Mouse (Mus musculus): ENCODE measurements at regions not wholly inside any gene's neighbourhood (a gene's known extent, or its start where the extent isn't known, plus 50 kb on each side); places are given as distances from the start of the nearest gene placed in this dataset.
"Not testable (repeated sequence)": the region's sequence is repeated elsewhere in the genome, so short reads cannot be mapped to it uniquely, and the experiment has no call there.

GRCm38 (mm10) chr6:48209103-48209502 lies 122.7 kb upstream of the Zfp746 start:
- H3K27ac ChIP-seq: no peak overlapping the region
- WGBS: 94% methylated on average over 2 of the region's 2 CpGs
- no peaks in the 10 kb centered on the region for H3K9me3 ChIP-seq
- H3K36me3 ChIP-seq (replicated peaks): no peaks in the 10 kb centered on the region
- no peak for DNase-seq (ENCODE audit: extremely low spot score, low spot score)
- H3K27me3 ChIP-seq (ENCODE audit: poor library complexity, severe bottlenecking): no peaks in the 10 kb centered on the region
- no peak overlapping the region for H3K4me3 ChIP-seq
- H3K4me1 ChIP-seq: no peaks in the 10 kb centered on the region

- Histone ChIP-seq H3K9me3 (no peaks in the 10 kb centered on the region), H3K4me3 (no peak overlapping the region), H3K36me3 (replicated peaks) (no peaks in the 10 kb centered on the region), H3K27me3 (ENCODE audit: poor library complexity, severe bottlenecking) (no peaks in the 10 kb centered on the region), H3K4me1 (no peaks in the 10 kb centered on the region), H3K27ac (no peak overlapping the region)
- no peak for DNase-seq (ENCODE audit: extremely low spot score, low spot score)
- 94% methylated on average over 5 of the region's 5 CpGs for WGBS
These were observed 119.3 kb upstream of the Zfp746 start for GRCm38 (mm10) chr6:48205722-48206121.

- Histone ChIP-seq H3K9me3 (no peaks in the 10 kb centered on the region), H3K36me3 (replicated peaks) (no peaks in the 10 kb centered on the region), H3K4me3 (no peak overlapping the region), H3K4me1 (peaks cover 5% of the 10 kb centered on the region; the same call in 1 of the 2 replicates), H3K27ac (no peak overlapping the region), H3K27me3 (ENCODE audit: poor library complexity, severe bottlenecking) (no peaks in the 10 kb centered on the region)
- DNase-seq (ENCODE audit: extremely low spot score, low spot score): no peak
- WGBS: 61% methylated on average over 3 of the region's 3 CpGs
These were observed 113.6 kb upstream of the Zfp746 start for GRCm38 (mm10) chr6:48199951-48200350.

GRCm38 (mm10) chr6:48198806-48199205 lies 112.4 kb upstream of the Zfp746 start:
- DNase-seq (ENCODE audit: extremely low spot score, low spot score): no peak
- Histone ChIP-seq H3K4me3 (no peak overlapping the region), H3K9me3 (no peaks in the 10 kb centered on the region), H3K27ac (no peak overlapping the region), H3K4me1 (peaks cover 5% of the 10 kb centered on the region; the same call in 1 of the 2 replicates), H3K27me3 (ENCODE audit: poor library complexity, severe bottlenecking) (no peaks in the 10 kb centered on the region), H3K36me3 (replicated peaks) (no peaks in the 10 kb centered on the region)
- 85% methylated on average over 1 of the region's 1 CpGs for WGBS

GRCm38 (mm10) chr6:48197696-48198378 lies 111.4 kb upstream of the Zfp746 start:
- no peaks in the 10 kb centered on the region for H3K36me3 ChIP-seq (replicated peaks)
- no peak overlapping the region for H3K27ac ChIP-seq
- no peak overlapping the region for H3K4me3 ChIP-seq
- 79% methylated on average over 4 of the region's 4 CpGs for WGBS
- peaks cover 5% of the 10 kb centered on the region; the same call in 1 of the 2 replicates for H3K4me1 ChIP-seq
- no peaks in the 10 kb centered on the region for H3K9me3 ChIP-seq
- DNase-seq (ENCODE audit: extremely low spot score, low spot score): no peak
- no peaks in the 10 kb centered on the region for H3K27me3 ChIP-seq (ENCODE audit: poor library complexity, severe bottlenecking)

- WGBS: 87% methylated on average over 2 of the region's 2 CpGs
- H3K4me3 ChIP-seq; H3K36me3 ChIP-seq (replicated peaks); H3K27me3 ChIP-seq (ENCODE audit: poor library complexity, severe bottlenecking); H3K27ac ChIP-seq; H3K4me1 ChIP-seq; H3K9me3 ChIP-seq; DNase-seq (ENCODE audit: extremely low spot score, low spot score): not testable (repeated sequence)
These were observed 102.0 kb upstream of the Zfp746 start for GRCm38 (mm10) chr6:48188363-48188762.

- DNase-seq (ENCODE audit: extremely low spot score, low spot score): no peak
- Histone ChIP-seq H3K9me3 (no peaks in the 10 kb centered on the region), H3K4me1 (no peaks in the 10 kb centered on the region), H3K4me3 (no peak overlapping the region), H3K27me3 (ENCODE audit: poor library complexity, severe bottlenecking) (no peaks in the 10 kb centered on the region), H3K27ac (no peak overlapping the region), H3K36me3 (replicated peaks) (no peaks in the 10 kb centered on the region)
- 45% methylated on average over 1 of the region's 1 CpGs for WGBS
These were observed 98.9 kb upstream of the Zfp746 start for GRCm38 (mm10) chr6:48185311-48185710.

GRCm38 (mm10) chr6:48178360-48179120 lies 92.1 kb upstream of the Zfp746 start:
- peaks cover 9% of the 10 kb centered on the region for H3K4me1 ChIP-seq
- peak overlapping the region; percentile 60 for H3K27ac ChIP-seq
- H3K4me3 ChIP-seq: no peak overlapping the region
- 51% methylated on average over 3 of the region's 3 CpGs for WGBS
- H3K9me3 ChIP-seq: no peaks in the 10 kb centered on the region
- DNase-seq (ENCODE audit: extremely low spot score, low spot score): no peak
- H3K27me3 ChIP-seq (ENCODE audit: poor library complexity, severe bottlenecking): no peaks in the 10 kb centered on the region
- no peaks in the 10 kb centered on the region for H3K36me3 ChIP-seq (replicated peaks)

GRCm38 (mm10) chr6:48177936-48178335 lies 91.5 kb upstream of the Zfp746 start:
- Histone ChIP-seq H3K27me3 (ENCODE audit: poor library complexity, severe bottlenecking) (no peaks in the 10 kb centered on the region), H3K4me3 (no peak overlapping the region), H3K36me3 (replicated peaks) (no peaks in the 10 kb centered on the region), H3K27ac (peak overlapping the region; percentile 60), H3K4me1 (peaks cover 9% of the 10 kb centered on the region), H3K9me3 (no peaks in the 10 kb centered on the region)
- 9% methylated on average over 2 of the region's 2 CpGs for WGBS
- DNase-seq (ENCODE audit: extremely low spot score, low spot score): peak; percentile 22

- 78% methylated on average over 2 of the region's 2 CpGs for WGBS
- no peak overlapping the region for H3K27ac ChIP-seq
- no peak overlapping the region for H3K4me3 ChIP-seq
- DNase-seq (ENCODE audit: extremely low spot score, low spot score): no peak
- no peaks in the 10 kb centered on the region for H3K27me3 ChIP-seq (ENCODE audit: poor library complexity, severe bottlenecking)
- no peaks in the 10 kb centered on the region for H3K9me3 ChIP-seq
- no peaks in the 10 kb centered on the region for H3K36me3 ChIP-seq (replicated peaks)
- peaks cover 9% of the 10 kb centered on the region for H3K4me1 ChIP-seq
These were observed 88.8 kb upstream of the Zfp746 start for GRCm38 (mm10) chr6:48175234-48175633.

GRCm38 (mm10) chr6:48172769-48173168 lies 86.4 kb upstream of the Zfp746 start:
- not testable (repeated sequence) for H3K9me3 ChIP-seq; H3K36me3 ChIP-seq (replicated peaks); H3K27me3 ChIP-seq (ENCODE audit: poor library complexity, severe bottlenecking); DNase-seq (ENCODE audit: extremely low spot score, low spot score); H3K27ac ChIP-seq; H3K4me1 ChIP-seq; H3K4me3 ChIP-seq
- WGBS: 91% methylated on average over 13 of the region's 13 CpGs

- 62% methylated on average over 2 of the region's 2 CpGs for WGBS
- H3K27me3 ChIP-seq (ENCODE audit: poor library complexity, severe bottlenecking): no peaks in the 10 kb centered on the region
- H3K36me3 ChIP-seq (replicated peaks): no peaks in the 10 kb centered on the region
- DNase-seq (ENCODE audit: extremely low spot score, low spot score): no peak
- no peak overlapping the region for H3K27ac ChIP-seq
- H3K9me3 ChIP-seq: no peaks in the 10 kb centered on the region
- H3K4me1 ChIP-seq: no peaks in the 10 kb centered on the region
- H3K4me3 ChIP-seq: no peak overlapping the region
These were observed 50.5 kb upstream of the Zfp746 start for GRCm38 (mm10) chr6:48136851-48137250.

All from forebrain, embryonic 10.5 days (tissue).